Mouse (Mus musculus) left cerebral cortex, postnatal 36 days (tissue): ENCODE data around the gene Zfand3. TPM values are rescaled to one million over a fixed set of nuclear protein-coding genes. Genes with fewer than 3 reads are reported as not detected.

Source experiments
- DNase-seq, 2 experiments: peaks; one replicate each; pipeline ENCODE4 v3.0.0; 2021 to 2022; ENCODE audit warnings: low spot score in 2 of 2, mixed read lengths in 1 of 2
- intact Hi-C: fragments of 180-260 bp; cut with DNase I; formaldehyde crosslinking; loops from one replicate; pipeline ENCODE4 v1.15.1; 2025
- total RNA-seq, 2 experiments: library from RNA; stranded (reverse); gene quantifications; 2 replicates each; pipeline ENCODE4 v1.2.3; 2021

Gene Zfand3
- total RNA-seq, 2 experiments from 2014 or later: 107 to 120 TPM

- intact Hi-C loops: no loop called here
- DNase-seq: no peak
Measured at GRCm38 (mm10) chr17:30178402-30178801, 173.9 kb downstream of the Zfand3 start.

DNA sequence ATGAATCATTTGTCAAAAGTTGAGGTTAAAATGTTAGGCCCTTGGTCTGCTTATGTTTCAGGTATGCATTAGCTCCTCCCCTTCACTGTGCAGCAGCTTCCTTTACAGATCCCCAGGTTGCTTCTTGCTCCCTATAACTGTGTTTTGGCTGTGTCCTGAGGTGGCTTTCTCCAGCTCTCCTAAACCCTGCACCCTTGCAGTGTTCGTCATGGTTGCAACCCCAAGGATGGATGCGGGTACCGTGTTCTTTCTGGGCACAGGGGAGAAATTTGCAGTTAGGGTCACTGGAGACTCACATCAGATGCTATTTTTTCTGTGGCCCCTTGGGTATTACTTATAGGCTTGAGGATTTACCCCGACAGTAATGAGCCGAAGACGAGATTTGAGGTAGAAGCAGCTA is 175.7 kb downstream of the Zfand3 start:
- intact Hi-C loops: no loop called here
- DNase-seq: no peak

DNA sequence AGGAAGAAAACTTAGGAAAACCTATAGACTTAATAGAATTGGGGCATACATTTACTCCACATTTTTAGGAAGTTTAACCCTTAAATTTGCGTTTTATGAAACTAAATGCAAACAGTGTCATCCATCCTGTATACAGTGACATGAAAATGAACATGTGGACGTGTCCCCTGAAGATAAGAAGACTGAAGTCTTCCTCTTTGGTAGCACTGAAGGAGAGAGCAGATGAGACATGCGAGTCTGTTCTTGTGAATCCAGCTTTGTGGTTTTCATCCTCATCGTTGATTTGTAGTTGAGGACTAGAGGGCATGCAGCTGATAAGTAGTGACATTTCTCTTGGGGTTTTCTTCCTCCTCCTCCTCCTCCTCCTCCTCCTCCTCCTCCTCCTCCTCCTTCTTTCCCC is 177.0 kb downstream of the Zfand3 start:
- no peak for DNase-seq
- intact Hi-C loops: no loop called here

DNA sequence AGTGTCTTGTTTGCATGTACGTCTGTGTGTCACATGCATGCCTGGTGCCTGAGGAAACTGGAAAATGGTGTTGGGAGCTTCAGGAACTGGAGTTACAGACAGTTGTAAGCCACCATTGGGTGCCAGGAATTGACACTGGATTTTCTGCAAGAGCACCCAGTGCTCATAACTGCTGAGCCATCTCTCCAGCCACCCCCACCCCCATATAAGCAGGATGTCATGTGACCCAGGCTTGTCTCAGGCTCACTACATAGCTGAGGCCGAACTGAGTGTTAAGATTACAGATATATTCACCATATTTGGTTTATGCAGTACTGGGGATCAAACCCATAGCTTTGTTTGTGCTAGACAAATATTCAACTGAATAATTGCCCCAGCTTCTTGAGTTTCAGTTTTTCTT is 177.5 kb downstream of the Zfand3 start:
- DNase-seq: no peak

GRCm38 (mm10) chr17:30183561-30183960 is 179.0 kb downstream of the Zfand3 start:
- no peak for DNase-seq
- intact Hi-C loops: no loop called here

More for the DNA sequence above, 177.5 kb downstream of the Zfand3 start:
- intact Hi-C loops: no loop called here

GRCm38 (mm10) chr17:30187154-30187553 is 182.6 kb downstream of the Zfand3 start:
- no peak for DNase-seq
- intact Hi-C loops: loop anchor here (5.0 kb wide), 1 partner anchor 55 kb away; no protein-coding TSS in a partner anchor

- DNase-seq: no peak
Measured at GRCm38 (mm10) chr17:30187581-30187980, 183.0 kb downstream of the Zfand3 start.

GRCm38 (mm10) chr17:30188031-30188981 is 183.8 kb downstream of the Zfand3 start:
- intact Hi-C loops: loop anchor here (5.0 kb wide), 1 partner anchor 56 kb away; no protein-coding TSS in a partner anchor
- no peak for DNase-seq

More at GRCm38 (mm10) chr17:30187581-30187980, 183.0 kb downstream of the Zfand3 start:
- intact Hi-C loops: loop anchor here (5.0 kb wide), 1 partner anchor 55 kb away; no protein-coding TSS in a partner anchor

DNA sequence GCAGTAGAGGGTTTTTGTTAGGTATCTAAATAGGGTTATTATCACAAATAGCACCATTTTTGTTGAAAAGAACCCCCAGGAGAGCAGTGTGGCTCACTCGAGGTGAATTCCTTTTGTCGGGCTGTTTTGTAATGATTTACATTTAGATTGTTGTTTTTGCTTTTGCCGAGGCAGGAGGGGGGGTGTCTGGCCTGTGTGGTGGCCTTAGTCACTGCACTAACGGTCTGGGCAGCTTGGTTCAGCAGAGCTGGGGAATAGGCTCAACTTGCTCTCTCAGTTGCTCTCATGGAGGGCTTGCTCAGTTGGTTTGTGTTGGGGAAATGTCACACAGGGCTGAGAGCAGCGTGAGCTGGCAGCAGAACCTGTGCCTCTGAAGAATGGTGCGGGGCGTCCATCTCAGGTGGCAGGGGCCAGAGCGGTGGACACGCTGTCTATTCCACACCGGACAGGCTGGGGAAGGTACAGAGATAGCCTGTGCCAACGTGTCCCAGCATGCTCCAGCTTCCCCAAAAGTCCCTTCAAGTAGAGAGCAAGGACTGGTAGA is 186.6 kb downstream of the Zfand3 start:
- intact Hi-C loops: loop anchor here (5.0 kb wide), 1 partner anchor 304 kb away; no protein-coding TSS in a partner anchor
- DNase-seq: no peak

- peak in 1 of 2 experiments; percentile 17 for DNase-seq
- intact Hi-C loops: loop anchor here (5.0 kb wide), 1 partner anchor 305 kb away; no protein-coding TSS in a partner anchor
Measured at GRCm38 (mm10) chr17:30192416-30193005, 188.0 kb downstream of the Zfand3 start.

- peak; percentile 3 to 5 for DNase-seq
- intact Hi-C loops: loop anchor here (5.0 kb wide), 1 partner anchor 306 kb away; no protein-coding TSS in a partner anchor
Measured at GRCm38 (mm10) chr17:30193615-30194014, 189.1 kb downstream of the Zfand3 start.

DNA sequence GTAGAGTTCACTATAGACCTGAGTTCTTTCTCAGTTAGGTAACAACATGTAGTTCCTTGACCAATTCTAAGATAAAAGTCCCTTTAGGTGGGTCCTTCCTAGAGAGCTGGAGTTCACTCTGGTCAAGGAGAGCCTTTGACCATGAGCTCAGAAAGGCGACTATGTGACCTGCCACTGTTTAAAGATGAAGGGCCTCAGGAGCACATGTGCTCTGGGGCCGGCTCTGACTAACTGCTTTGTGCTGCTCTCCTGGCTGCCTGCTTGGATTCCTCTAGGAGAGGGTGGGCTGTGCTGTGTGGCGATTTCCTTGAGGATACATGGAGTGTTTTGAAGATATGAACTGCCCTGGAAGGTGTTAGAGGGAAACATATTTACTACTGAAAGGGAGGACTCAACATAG is 189.6 kb downstream of the Zfand3 start:
- intact Hi-C loops: loop anchor here (5.0 kb wide), 1 partner anchor 307 kb away; no protein-coding TSS in a partner anchor
- DNase-seq: peak in 1 of 2 experiments; percentile 6

GRCm38 (mm10) chr17:30194629-30195445 is 190.3 kb downstream of the Zfand3 start:
- peak; percentile 4 to 13 for DNase-seq
- intact Hi-C loops: loop anchor here (5.0 kb wide), 2 partner anchors 78 to 308 kb away; no protein-coding TSS in a partner anchor

- intact Hi-C loops: loop anchor here (5.0 kb wide), 1 partner anchor 78 kb away; no protein-coding TSS in a partner anchor
- peak; percentile 5 to 11 for DNase-seq
Measured at GRCm38 (mm10) chr17:30195591-30196183, 191.2 kb downstream of the Zfand3 start.

GRCm38 (mm10) chr17:30196401-30197279 is 192.1 kb downstream of the Zfand3 start:
- intact Hi-C loops: loop anchor here (5.0 kb wide), 1 partner anchor 79 kb away; no protein-coding TSS in a partner anchor
- DNase-seq: peak; percentile 49 to 59

- peak in 1 of 2 experiments; percentile 14 for DNase-seq
- intact Hi-C loops: loop anchor here (5.0 kb wide), 1 partner anchor 80 kb away; no protein-coding TSS in a partner anchor
Measured at GRCm38 (mm10) chr17:30197280-30198030, 192.9 kb downstream of the Zfand3 start.

DNA sequence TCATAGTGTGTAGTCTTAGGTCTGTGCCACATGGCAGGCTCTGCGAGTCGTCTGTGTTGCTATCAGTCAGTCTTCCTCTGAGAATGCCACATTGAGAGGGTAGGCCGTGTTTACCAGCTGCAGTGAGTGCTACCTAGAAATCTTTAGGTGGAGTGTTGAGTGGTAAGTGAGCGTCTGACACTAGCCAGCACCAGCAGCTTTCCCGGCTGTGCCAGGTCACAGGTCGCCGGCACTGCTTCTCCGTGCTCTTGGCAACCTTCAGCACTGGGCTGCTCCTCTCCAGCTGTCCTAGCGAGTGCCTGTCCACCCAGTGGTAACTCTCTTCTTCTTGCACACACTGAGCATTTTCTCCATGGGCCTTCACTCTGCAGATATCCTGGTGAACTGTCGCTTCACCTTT is 193.9 kb downstream of the Zfand3 start:
- intact Hi-C loops: loop anchor here (5.0 kb wide), 1 partner anchor 81 kb away; no protein-coding TSS in a partner anchor
- peak in 1 of 2 experiments; percentile 10 for DNase-seq
